Mouse (Mus musculus) intestine, embryonic 16.5 days (tissue): Measurements from ENCODE around the gene Npsr1. TPM values are rescaled to one million over a fixed set of nuclear protein-coding genes. Genes with fewer than 3 reads are reported as not detected.

Experiments used
- ATAC-seq: fragments of 200-750 bp; cut with Nextera tagmentation; 2 replicates; pipeline ENCODE4 v1.8.0; 2017; ENCODE audit warnings: moderate TSS enrichment, moderate library complexity
- H3K27ac ChIP-seq: fragments of 300-500 bp; sonication (generic); 2 replicates; pipeline ENCODE4 v1.5.1; 2014; ENCODE audit warnings: mild to moderate bottlenecking, low read length
- H3K27me3 ChIP-seq: fragments of 300-500 bp; sonication (generic); replicated peaks from 2 replicates; pipeline ENCODE4 v1.6.1; 2014; ENCODE audit warnings: low read length, control low read depth, mixed read lengths; ENCODE audit not compliant: control insufficient read depth, insufficient read depth
- H3K36me3 ChIP-seq: fragments of 300-500 bp; sonication (generic); 2 replicates; pipeline ENCODE4 v1.6.1; 2014; ENCODE audit warnings: low read length, control low read depth; ENCODE audit not compliant: control insufficient read depth, insufficient read depth
- H3K4me1 ChIP-seq: fragments of 300-500 bp; sonication (generic); 2 replicates; pipeline ENCODE4 v1.6.1; 2014; ENCODE audit warnings: low read length, control low read depth, mixed read lengths; ENCODE audit not compliant: control insufficient read depth, insufficient read depth
- H3K4me2 ChIP-seq: fragments of 300-500 bp; sonication (generic); 2 replicates; pipeline ENCODE4 v1.6.1; 2014; ENCODE audit warnings: low read depth, low read length, control low read depth
- H3K4me3 ChIP-seq: fragments of 300-500 bp; sonication (generic); 2 replicates; pipeline ENCODE4 v1.5.1; 2014; ENCODE audit warnings: mild to moderate bottlenecking, low read length
- H3K9ac ChIP-seq: fragments of 300-500 bp; sonication (generic); 2 replicates; pipeline ENCODE4 v1.6.1; 2014; ENCODE audit warnings: low read depth, low read length
- H3K9me3 ChIP-seq: fragments of 300-500 bp; sonication (generic); 2 replicates; pipeline ENCODE4 v1.6.1; 2016; ENCODE audit warnings: low read length, control low read depth; ENCODE audit not compliant: control insufficient read depth
- WGBS: fragments of 180-500 bp; shearing (Covaris S2); extraction: QIAGEN DNeasy Blood & Tissue Kit; methylation state at CpG from one replicate; pipeline ENCODE4 v1.1.7; 2014; 5-methylcytosine and 5-hydroxymethylcytosine counted together
- polyA plus RNA-seq: library from polyadenylated mRNA; unstranded; fragments of >200 nt; fragmentation: Nextera tagmentation; extraction: Ambion mirVana; gene quantifications from 2 replicates; pipeline ENCODE4 v1.2.1, GENCODE M21; 2015

The Npsr1 gene
- polyA plus RNA-seq, 1 experiment from 2014 or later: not detected

GRCm38 (mm10) chr9:24136354-24136753, 38.6 kb downstream of the Npsr1 start:
- H3K4me3 ChIP-seq: no peak overlapping the region
- no peaks in the 10 kb centered on the region for H3K9me3 ChIP-seq
- no peaks in the 10 kb centered on the region for H3K36me3 ChIP-seq
- no peak overlapping the region for H3K9ac ChIP-seq
- no peak overlapping the region for H3K4me2 ChIP-seq
- no peaks in the 10 kb centered on the region for H3K4me1 ChIP-seq
- H3K27ac ChIP-seq: no peak overlapping the region
- ATAC-seq: no peak
- H3K27me3 ChIP-seq: no peaks in the 10 kb centered on the region

- 80% methylated on average over 2 of the region's 2 CpGs for WGBS
- Histone ChIP-seq H3K4me1 (no peaks in the 10 kb centered on the region), H3K9ac (no peak overlapping the region), H3K27ac (no peak overlapping the region), H3K9me3 (no peaks in the 10 kb centered on the region), H3K36me3 (no peaks in the 10 kb centered on the region), H3K27me3 (no peaks in the 10 kb centered on the region), H3K4me3 (no peak overlapping the region), H3K4me2 (no peak overlapping the region)
- no peak for ATAC-seq
These were observed 46.5 kb downstream of the Npsr1 start for GRCm38 (mm10) chr9:24144341-24144740.

GRCm38 (mm10) chr9:24157208-24157607, 59.4 kb downstream of the Npsr1 start:
- H3K27me3 ChIP-seq: no peaks in the 10 kb centered on the region
- no peak overlapping the region for H3K4me2 ChIP-seq
- no peaks in the 10 kb centered on the region for H3K9me3 ChIP-seq
- H3K4me3 ChIP-seq: no peak overlapping the region
- 54% methylated on average over 1 of the region's 1 CpGs for WGBS
- no peaks in the 10 kb centered on the region for H3K36me3 ChIP-seq
- no peak overlapping the region for H3K9ac ChIP-seq
- no peaks in the 10 kb centered on the region for H3K4me1 ChIP-seq
- H3K27ac ChIP-seq: no peak overlapping the region
- no peak for ATAC-seq

GRCm38 (mm10) chr9:24160409-24160808, 62.6 kb downstream of the Npsr1 start:
- no peak for ATAC-seq
- H3K4me2 ChIP-seq: no peak overlapping the region
- no peaks in the 10 kb centered on the region for H3K27me3 ChIP-seq
- H3K4me1 ChIP-seq: no peaks in the 10 kb centered on the region
- no peak overlapping the region for H3K9ac ChIP-seq
- H3K36me3 ChIP-seq: no peaks in the 10 kb centered on the region
- no peaks in the 10 kb centered on the region for H3K9me3 ChIP-seq
- WGBS: 46% methylated on average over 1 of the region's 1 CpGs
- H3K27ac ChIP-seq: no peak overlapping the region
- no peak overlapping the region for H3K4me3 ChIP-seq

- Histone ChIP-seq H3K4me3 (no peak overlapping the region), H3K27me3 (no peaks in the 10 kb centered on the region), H3K27ac (no peak overlapping the region), H3K4me2 (no peak overlapping the region), H3K4me1 (no peaks in the 10 kb centered on the region), H3K9me3 (no peaks in the 10 kb centered on the region), H3K9ac (no peak overlapping the region), H3K36me3 (no peaks in the 10 kb centered on the region)
- no peak for ATAC-seq
- 83% methylated on average over 1 of the region's 1 CpGs for WGBS
These were observed 70.7 kb downstream of the Npsr1 start for GRCm38 (mm10) chr9:24168501-24168900.

- no peak for ATAC-seq
- H3K4me1 ChIP-seq: no peaks in the 10 kb centered on the region
- H3K9me3 ChIP-seq: no peaks in the 10 kb centered on the region
- H3K9ac ChIP-seq: no peak overlapping the region
- no peak overlapping the region for H3K4me3 ChIP-seq
- no peak overlapping the region for H3K27ac ChIP-seq
- no peak overlapping the region for H3K4me2 ChIP-seq
- WGBS: 88% methylated on average over 1 of the region's 1 CpGs
- H3K27me3 ChIP-seq: no peaks in the 10 kb centered on the region
- no peaks in the 10 kb centered on the region for H3K36me3 ChIP-seq
These were observed 72.9 kb downstream of the Npsr1 start for GRCm38 (mm10) chr9:24170728-24171127.

- Histone ChIP-seq H3K9me3 (no peaks in the 10 kb centered on the region), H3K27ac (no peak overlapping the region), H3K9ac (no peak overlapping the region), H3K4me1 (no peaks in the 10 kb centered on the region), H3K36me3 (no peaks in the 10 kb centered on the region), H3K4me2 (no peak overlapping the region), H3K27me3 (no peaks in the 10 kb centered on the region), H3K4me3 (no peak overlapping the region)
- WGBS: 82% methylated on average over 2 of the region's 2 CpGs
- ATAC-seq: no peak
These were observed 80.9 kb downstream of the Npsr1 start for GRCm38 (mm10) chr9:24178744-24179143.

- Histone ChIP-seq H3K4me1 (no peaks in the 10 kb centered on the region), H3K4me3 (no peak overlapping the region), H3K27ac (no peak overlapping the region), H3K27me3 (no peaks in the 10 kb centered on the region), H3K9ac (no peak overlapping the region), H3K9me3 (no peaks in the 10 kb centered on the region), H3K4me2 (no peak overlapping the region), H3K36me3 (no peaks in the 10 kb centered on the region)
- WGBS: 80% methylated on average over 7 of the region's 7 CpGs
- ATAC-seq: no peak
These were observed 83.1 kb downstream of the Npsr1 start for GRCm38 (mm10) chr9:24180926-24181325.

GRCm38 (mm10) chr9:24186289-24186688, 88.5 kb downstream of the Npsr1 start:
- ATAC-seq: no peak
- 76% methylated on average over 5 of the region's 5 CpGs for WGBS
- Histone ChIP-seq H3K36me3 (no peaks in the 10 kb centered on the region), H3K4me2 (no peak overlapping the region), H3K9me3 (no peaks in the 10 kb centered on the region), H3K27me3 (no peaks in the 10 kb centered on the region), H3K27ac (no peak overlapping the region), H3K4me1 (no peaks in the 10 kb centered on the region), H3K4me3 (no peak overlapping the region), H3K9ac (no peak overlapping the region)

- Histone ChIP-seq H3K36me3 (no peaks in the 10 kb centered on the region), H3K4me2 (no peak overlapping the region), H3K27me3 (no peaks in the 10 kb centered on the region), H3K27ac (no peak overlapping the region), H3K4me1 (no peaks in the 10 kb centered on the region), H3K9ac (no peak overlapping the region), H3K4me3 (no peak overlapping the region), H3K9me3 (no peaks in the 10 kb centered on the region)
- no peak for ATAC-seq
- WGBS: 50% methylated on average over 2 of the region's 2 CpGs
These were observed 91.9 kb downstream of the Npsr1 start for GRCm38 (mm10) chr9:24189511-24190260.
